Mouse (Mus musculus) liver, embryonic 14.5 days (tissue): ENCODE measurements at regions not wholly inside any gene's neighbourhood (a gene's known extent, or its start where the extent isn't known, plus 50 kb on each side); places are given as distances from the start of the nearest gene placed in this dataset.
A peak's percentile ranks its signal among the peaks of the same experiment; 100 is the strongest.

Experiments
- ATAC-seq: fragments of 200-750 bp; cut with Nextera tagmentation; 2 replicates; pipeline ENCODE4 v1.8.0; 2017; ENCODE audit warnings: moderate number of reproducible peaks, mild to moderate bottlenecking, moderate library complexity; ENCODE audit not compliant: insufficient read depth
- DNase-seq, 3 experiments: peaks; one replicate each; pipeline ENCODE4 v3.0.0-alpha.2; 2012 to 2013; ENCODE audit warnings: low read depth in 3 of 3, low spot score in 3 of 3
- H3K27ac ChIP-seq: fragments of 300-500 bp; sonication (generic); 2 replicates; pipeline ENCODE4 v1.5.1; 2014; ENCODE audit warnings: moderate library complexity, mild to moderate bottlenecking, control low read depth, inconsistent platforms
- H3K27me3 ChIP-seq: fragments of 300-500 bp; sonication (generic); 2 replicates; pipeline ENCODE4 v1.6.1; 2014; ENCODE audit warnings: mild to moderate bottlenecking, low read length, moderate library complexity; ENCODE audit not compliant: control insufficient read depth, insufficient read depth
- H3K36me3 ChIP-seq: fragments of 300-500 bp; sonication (generic); replicated peaks from 2 replicates; pipeline ENCODE4 v1.6.1; 2014; ENCODE audit warnings: low read depth; ENCODE audit not compliant: control insufficient read depth, insufficient read depth
- H3K4me1 ChIP-seq, 2 experiments: fragments of 200-500 bp in 1 of 2; fragments of 300-500 bp in 1 of 2; sonication (generic) in 1 of 2; replicated peaks; 2 replicates each; pipeline ENCODE4 v1.6.1; 2012 to 2014; ENCODE audit warnings: antibody characterized with exemption in 1 of 2, inconsistent platforms in 1 of 2, low read length in 1 of 2; ENCODE audit not compliant: control insufficient read depth in 2 of 2, insufficient read depth in 2 of 2
- H3K4me2 ChIP-seq: fragments of 300-500 bp; sonication (generic); 2 replicates; pipeline ENCODE4 v1.6.1; 2014; ENCODE audit warnings: low read depth, mild to moderate bottlenecking, control low read depth, moderate library complexity
- H3K4me3 ChIP-seq, 2 experiments: fragments of 200-500 bp in 1 of 2; fragments of 300-500 bp in 1 of 2; sonication (generic) in 1 of 2; 2 replicates each; pipeline ENCODE4 v1.5.1; 2012 to 2014; ENCODE audit warnings: low read depth in 2 of 2, low read length in 2 of 2, mild to moderate bottlenecking in 2 of 2, control low read depth in 1 of 2, inconsistent platforms in 1 of 2, moderate library complexity in 1 of 2; ENCODE audit not compliant: insufficient read depth in 1 of 2
- H3K9ac ChIP-seq: fragments of 300-500 bp; sonication (generic); replicated peaks from 2 replicates; pipeline ENCODE4 v1.6.1; 2014; ENCODE audit warnings: mild to moderate bottlenecking, control low read depth, moderate library complexity
- H3K9me3 ChIP-seq: fragments of 300-500 bp; sonication (generic); 2 replicates; pipeline ENCODE4 v1.6.1; 2016; ENCODE audit warnings: low read length, mixed read lengths; ENCODE audit not compliant: control insufficient read depth
- CTCF ChIP-seq: IDR thresholded peaks from 2 replicates; pipeline ENCODE4 v1.5.1; 2016; ENCODE audit warnings: antibody characterized with exemption, low read depth, control low read depth
- EP300 ChIP-seq: IDR thresholded peaks from 2 replicates; pipeline ENCODE4 v1.6.1; 2016; ENCODE audit warnings: antibody characterized with exemption, low read depth
- WGBS: fragments of 180-500 bp; shearing (Covaris S2); extraction: QIAGEN DNeasy Blood & Tissue Kit; methylation state at CpG from one replicate; pipeline ENCODE4 v1.1.7; 2014; ENCODE audit not compliant: insufficient replicate concordance; 5-methylcytosine and 5-hydroxymethylcytosine counted together

DNA sequence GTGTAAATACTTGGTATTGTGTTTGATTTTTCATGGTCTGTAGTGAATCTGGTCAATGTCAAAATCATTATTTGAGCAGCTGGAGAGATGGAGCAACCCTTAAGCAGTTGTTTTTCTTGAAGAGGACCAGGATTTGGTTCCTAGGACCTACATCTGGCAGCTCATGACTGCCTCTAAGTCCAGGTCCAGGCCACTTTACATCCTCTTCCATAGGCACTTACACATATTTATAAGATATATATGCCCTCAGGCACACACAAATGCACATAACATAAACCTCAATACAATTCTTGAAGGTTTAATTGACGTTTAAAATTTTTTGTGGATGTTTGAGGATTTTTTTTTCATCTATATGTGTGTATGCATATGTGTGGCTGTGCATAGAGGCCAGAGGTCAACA lies 96.8 kb upstream of the Fam240b start:
- H3K4me1 ChIP-seq: no peaks in the 10 kb centered on the region
- H3K9ac ChIP-seq: no peak overlapping the region
- no peak overlapping the region for H3K27ac ChIP-seq
- no peak for DNase-seq
- H3K27me3 ChIP-seq: no peaks in the 10 kb centered on the region
- H3K4me2 ChIP-seq: no peak overlapping the region
- ATAC-seq: no peak
- H3K36me3 ChIP-seq: no peaks in the 10 kb centered on the region
- no peak for TF ChIP-seq EP300
- TF ChIP-seq CTCF: no peak
- H3K9me3 ChIP-seq: no peaks in the 10 kb centered on the region
- 35% methylated on average over 1 of the region's 1 CpGs for WGBS
- H3K4me3 ChIP-seq: no peak overlapping the region

- no peak for DNase-seq
- Histone ChIP-seq H3K4me2 (no peak overlapping the region), H3K27me3 (no peaks in the 10 kb centered on the region), H3K4me3 (no peak overlapping the region), H3K27ac (no peak overlapping the region), H3K9me3 (no peaks in the 10 kb centered on the region), H3K36me3 (no peaks in the 10 kb centered on the region), H3K9ac (no peak overlapping the region), H3K4me1 (no peaks in the 10 kb centered on the region)
- peak; percentile 37; the same call in 1 of the 2 replicates for TF ChIP-seq CTCF
- no peak for TF ChIP-seq EP300
- no peak for ATAC-seq
- 35% methylated on average over 2 of the region's 2 CpGs for WGBS
Observed at GRCm38 (mm10) chr13:64573711-64574110, 76.1 kb upstream of the Fam240b start.

DNA sequence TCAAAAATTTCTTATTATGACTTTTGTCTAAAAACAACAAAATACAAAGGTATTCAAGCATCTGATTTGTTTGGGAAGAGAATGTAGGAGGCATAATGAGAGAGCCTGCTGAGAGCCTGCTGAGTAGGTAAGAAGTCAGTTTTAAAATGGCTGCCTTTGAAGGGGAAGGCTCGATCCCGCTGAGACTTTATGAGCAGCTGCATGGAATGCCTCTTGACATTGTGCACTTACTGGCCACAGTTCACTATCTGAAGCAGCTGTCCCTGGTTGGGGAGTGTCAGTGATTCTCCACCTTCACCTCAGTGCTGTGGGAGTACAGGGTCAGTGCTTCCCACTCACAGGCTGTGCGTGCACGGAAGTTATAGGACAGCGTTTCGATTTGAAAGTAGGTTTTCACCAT lies 71.3 kb upstream of the Fam240b start:
- WGBS: 69% methylated on average over 6 of the region's 6 CpGs
- no peak overlapping the region for H3K9ac ChIP-seq
- no peaks in the 10 kb centered on the region for H3K4me1 ChIP-seq
- no peak for ATAC-seq
- H3K27ac ChIP-seq: no peak overlapping the region
- H3K9me3 ChIP-seq: no peaks in the 10 kb centered on the region
- no peak overlapping the region for H3K4me2 ChIP-seq
- no peak for DNase-seq
- no peak overlapping the region for H3K4me3 ChIP-seq
- no peaks in the 10 kb centered on the region for H3K36me3 ChIP-seq
- TF ChIP-seq EP300 (no peak), CTCF (no peak)
- no peaks in the 10 kb centered on the region for H3K27me3 ChIP-seq

DNA sequence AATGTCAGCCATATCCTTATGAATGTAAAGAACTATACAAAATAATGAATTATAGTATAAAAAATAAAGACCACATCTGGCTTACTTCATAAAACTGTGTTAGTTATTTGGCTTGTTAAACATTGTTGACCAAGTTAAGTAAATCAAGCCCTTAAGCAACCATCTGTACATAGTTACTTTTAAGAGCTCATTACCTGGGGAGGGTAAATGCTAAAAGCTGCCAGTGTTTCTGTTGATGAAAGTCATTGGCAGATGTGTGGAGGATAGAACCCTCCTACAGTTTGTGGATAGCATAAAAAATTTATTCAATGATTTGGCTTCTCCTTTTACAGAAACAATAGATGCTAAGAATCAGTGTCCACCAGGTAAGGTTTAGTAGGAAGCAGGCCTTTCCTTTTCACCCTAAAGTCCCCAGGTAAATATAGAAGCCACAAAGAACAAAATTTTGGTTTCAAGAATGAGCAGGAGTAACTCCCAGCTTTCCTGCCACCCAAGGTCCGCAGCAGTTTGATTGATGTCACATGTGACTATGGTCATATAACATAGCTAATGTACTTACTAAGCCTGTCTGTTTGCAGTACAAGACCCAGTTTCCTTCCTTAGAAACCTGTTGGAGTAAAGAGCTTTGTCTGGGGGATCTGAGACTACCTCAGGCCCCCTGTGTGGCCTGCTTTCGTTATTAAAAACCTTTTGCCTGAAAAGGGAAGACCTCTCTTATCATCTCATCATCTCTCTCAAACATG lies 69.5 kb upstream of the Fam240b start:
- no peaks in the 10 kb centered on the region for H3K9me3 ChIP-seq
- H3K4me3 ChIP-seq: no peak overlapping the region
- H3K27me3 ChIP-seq: no peaks in the 10 kb centered on the region
- H3K27ac ChIP-seq: no peak overlapping the region
- 63% methylated on average over 2 of the region's 2 CpGs for WGBS
- DNase-seq (no peak), ATAC-seq (no peak)
- no peaks in the 10 kb centered on the region for H3K36me3 ChIP-seq
- no peak for TF ChIP-seq EP300
- no peak for TF ChIP-seq CTCF
- H3K9ac ChIP-seq: no peak overlapping the region
- no peaks in the 10 kb centered on the region for H3K4me1 ChIP-seq
- H3K4me2 ChIP-seq: no peak overlapping the region

DNA sequence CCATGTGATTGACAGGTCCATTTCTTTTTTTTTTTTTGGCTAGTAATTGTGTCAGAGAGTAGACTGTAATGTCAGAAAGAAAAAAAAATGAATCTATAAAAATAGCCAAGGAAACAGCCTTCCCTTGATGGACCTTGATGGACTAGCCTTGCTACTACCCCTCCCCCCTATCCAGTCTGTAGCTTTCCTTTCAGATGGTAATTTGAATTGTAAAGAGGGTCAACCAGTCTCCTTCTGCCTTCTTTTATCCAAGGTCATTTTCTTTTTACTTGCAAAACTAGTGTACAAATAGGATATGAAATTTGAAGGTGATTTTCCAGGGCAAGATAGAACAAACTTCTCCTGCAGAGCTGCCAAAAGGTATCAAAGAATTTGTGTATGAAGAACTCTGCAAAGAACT lies 68.2 kb upstream of the Fam240b start:
- no peak overlapping the region for H3K4me2 ChIP-seq
- TF ChIP-seq CTCF: no peak
- no peak for TF ChIP-seq EP300
- H3K4me1 ChIP-seq: no peaks in the 10 kb centered on the region
- H3K27ac ChIP-seq: no peak overlapping the region
- H3K27me3 ChIP-seq: no peaks in the 10 kb centered on the region
- no peak for DNase-seq
- no peak overlapping the region for H3K4me3 ChIP-seq
- ATAC-seq: no peak
- H3K36me3 ChIP-seq: no peaks in the 10 kb centered on the region
- no peaks in the 10 kb centered on the region for H3K9me3 ChIP-seq
- no peak overlapping the region for H3K9ac ChIP-seq
